Mouse (Mus musculus): Measurements from ENCODE around the gene Prrt2. TPM values are rescaled to one million over a fixed set of nuclear protein-coding genes. Genes with fewer than 3 reads are reported as not detected.

The Prrt2 gene
- polyA plus RNA-seq, 1 experiment from 2014 or later: 16.5 TPM

GRCm38 (mm10) chr7:126983113-126983512 lies 37.9 kb downstream of the Prrt2 start:
- no peak overlapping the region for H3K4me3 ChIP-seq

GRCm38 (mm10) chr7:126982054-126982453 lies 39.0 kb downstream of the Prrt2 start:
- 88% methylated on average over 4 of the region's 4 CpGs for WGBS
- no peak overlapping the region for H3K27ac ChIP-seq

More at GRCm38 (mm10) chr7:126983113-126983512, 37.9 kb downstream of the Prrt2 start:
- WGBS: 74% methylated on average over 7 of the region's 7 CpGs
- Histone ChIP-seq H3K9ac (no peak overlapping the region), H3K27ac (no peak overlapping the region), H3K36me3 (peaks cover 34% of the 10 kb centered on the region), H3K4me1 (peaks cover 7% of the 10 kb centered on the region), H3K9me3 (no peaks in the 10 kb centered on the region), H3K4me2 (no peak overlapping the region), H3K27me3 (no peaks in the 10 kb centered on the region)
- no peak for ATAC-seq (ENCODE audit: insufficient number of reproducible peaks, low FRiP score, low TSS enrichment, low read depth)

GRCm38 (mm10) chr7:126981601-126982000 lies 39.4 kb downstream of the Prrt2 start:
- ATAC-seq (ENCODE audit: insufficient number of reproducible peaks, low FRiP score, low TSS enrichment, low read depth): no peak
- Histone ChIP-seq H3K27me3 (no peaks in the 10 kb centered on the region), H3K27ac (no peak overlapping the region), H3K9me3 (no peaks in the 10 kb centered on the region), H3K9ac (no peak overlapping the region), H3K4me2 (no peak overlapping the region), H3K36me3 (peaks cover 37% of the 10 kb centered on the region), H3K4me1 (peaks cover 19% of the 10 kb centered on the region), H3K4me3 (no peak overlapping the region)
- 88% methylated on average over 2 of the region's 2 CpGs for WGBS

More at GRCm38 (mm10) chr7:126982054-126982453, 39.0 kb downstream of the Prrt2 start:
- no peak overlapping the region for H3K4me2 ChIP-seq
- H3K4me1 ChIP-seq: peaks cover 15% of the 10 kb centered on the region
- H3K9me3 ChIP-seq: no peaks in the 10 kb centered on the region
- peaks cover 37% of the 10 kb centered on the region for H3K36me3 ChIP-seq
- H3K4me3 ChIP-seq: no peak overlapping the region
- no peak for ATAC-seq (ENCODE audit: insufficient number of reproducible peaks, low FRiP score, low TSS enrichment, low read depth)
- H3K27me3 ChIP-seq: no peaks in the 10 kb centered on the region
- H3K9ac ChIP-seq: no peak overlapping the region

GRCm38 (mm10) chr7:126978841-126979240 lies 42.2 kb downstream of the Prrt2 start:
- no peak overlapping the region for H3K27ac ChIP-seq
- H3K9me3 ChIP-seq: no peaks in the 10 kb centered on the region
- no peaks in the 10 kb centered on the region for H3K27me3 ChIP-seq
- no peak overlapping the region for H3K4me3 ChIP-seq
- WGBS: 85% methylated on average over 6 of the region's 6 CpGs
- H3K4me1 ChIP-seq: peaks cover 19% of the 10 kb centered on the region
- peaks cover 37% of the 10 kb centered on the region for H3K36me3 ChIP-seq
- H3K4me2 ChIP-seq: no peak overlapping the region
- H3K9ac ChIP-seq: no peak overlapping the region
- ATAC-seq (ENCODE audit: insufficient number of reproducible peaks, low FRiP score, low TSS enrichment, low read depth): no peak

- WGBS: 25% methylated on average over 14 of the region's 14 CpGs
- Histone ChIP-seq H3K27me3 (no peaks in the 10 kb centered on the region), H3K4me3 (peak overlapping the region; percentile 94), H3K4me2 (peak overlapping the region; percentile 84), H3K9ac (peak overlapping the region; percentile 92), H3K36me3 (peaks cover 37% of the 10 kb centered on the region), H3K9me3 (no peaks in the 10 kb centered on the region), H3K27ac (peak overlapping the region; percentile 93), H3K4me1 (peaks cover 19% of the 10 kb centered on the region)
- no peak for ATAC-seq (ENCODE audit: insufficient number of reproducible peaks, low FRiP score, low TSS enrichment, low read depth)
These were observed 44.0 kb downstream of the Prrt2 start for GRCm38 (mm10) chr7:126976878-126977459.

- H3K4me3 ChIP-seq: peak within 1 kb of the TSS; percentile 94
- H3K36me3 ChIP-seq: peaks cover 32% of the 10 kb centered on the region
- peak within 1 kb of the TSS; percentile 93 for H3K27ac ChIP-seq
- under 1% methylated on average over 53 of the region's 55 CpGs for whole genome bisulfite sequencing
- no peaks in the 10 kb centered on the region for H3K9me3 ChIP-seq
- peak within 1 kb of the TSS; percentile 84 for H3K4me2 ChIP-seq
- peaks cover 19% of the 10 kb centered on the region for H3K4me1 ChIP-seq
- peak within 1 kb of the TSS; percentile 92 for H3K9ac ChIP-seq
- peak; percentile 92 for ATAC-seq (ENCODE audit: insufficient number of reproducible peaks, low FRiP score, low TSS enrichment, low read depth)
- no peaks in the 10 kb centered on the region for H3K27me3 ChIP-seq
These were observed 44.8 kb downstream of the Prrt2 start, which contains the start of gene Cdiptos for GRCm38 (mm10) chr7:126975950-126976866. Gene Cdiptos (minus strand): TSS chr7:126976098.

- Histone ChIP-seq H3K4me1 (peaks cover 19% of the 10 kb centered on the region), H3K4me3 (peak within 1 kb of the TSS; percentile 94), H3K9me3 (no peaks in the 10 kb centered on the region), H3K9ac (peak within 1 kb of the TSS; percentile 92), H3K36me3 (peaks cover 27% of the 10 kb centered on the region), H3K27ac (peak within 1 kb of the TSS; percentile 93), H3K4me2 (peak within 1 kb of the TSS; percentile 84), H3K27me3 (no peaks in the 10 kb centered on the region)
- WGBS: 8% methylated on average over 1 of the region's 1 CpGs
- no peak for ATAC-seq (ENCODE audit: insufficient number of reproducible peaks, low FRiP score, low TSS enrichment, low read depth)
These were observed 45.3 kb downstream of the Prrt2 start, which contains the start of gene Cdipt for GRCm38 (mm10) chr7:126975893-126975949. Gene Cdipt (plus strand): TSS chr7:126975914.

GRCm38 (mm10) chr7:126975493-126975892 lies 45.5 kb downstream of the Prrt2 start:
- WGBS: 7% methylated on average over 8 of the region's 8 CpGs
- no peak overlapping the region for H3K9ac ChIP-seq
- peaks cover 19% of the 10 kb centered on the region for H3K4me1 ChIP-seq
- H3K27me3 ChIP-seq: no peaks in the 10 kb centered on the region
- peak overlapping the region; percentile 93; the same call in 1 of the 2 replicates for H3K27ac ChIP-seq
- H3K9me3 ChIP-seq: no peaks in the 10 kb centered on the region
- H3K36me3 ChIP-seq: peaks cover 26% of the 10 kb centered on the region
- H3K4me3 ChIP-seq: peak overlapping the region; percentile 94
- no peak; the same call in 1 of the 2 replicates for ATAC-seq (ENCODE audit: insufficient number of reproducible peaks, low FRiP score, low TSS enrichment, low read depth)
- peak overlapping the region; percentile 84 for H3K4me2 ChIP-seq

Small RNA genes lying within 50 kb of the gene (microRNA-seq; reads per million reads assigned to microRNA genes)
- not detected for gene Gm44343

Other genes starting within 250 kb of the Prrt2 start
- 117 and 122 TPM in 2 replicates for gene Ypel3, start 244.3 kb downstream of the Prrt2 start, polyA plus RNA-seq (2015; fragmentation: Nextera tagmentation; extraction: Ambion mirVana)
- gene Tbx6, start 239.7 kb downstream of the Prrt2 start, polyA plus RNA-seq (2015; fragmentation: Nextera tagmentation; extraction: Ambion mirVana): 0.37 and 0.46 TPM in 2 replicates
- gene Ppp4c, start 228.7 kb downstream of the Prrt2 start, polyA plus RNA-seq (2015; fragmentation: Nextera tagmentation; extraction: Ambion mirVana): 212 and 227 TPM in 2 replicates
- 0.22 and 0.56 TPM in 2 replicates for gene Fam57b, start 223.5 kb downstream of the Prrt2 start, polyA plus RNA-seq (2015; fragmentation: Nextera tagmentation; extraction: Ambion mirVana)
- not detected in 2 replicates for gene 4930451I11Rik, start 189.6 kb downstream of the Prrt2 start, polyA plus RNA-seq (2015; fragmentation: Nextera tagmentation; extraction: Ambion mirVana)
- 0.57 and 0.82 TPM in 2 replicates for gene Doc2a, start 173.8 kb downstream of the Prrt2 start, polyA plus RNA-seq (2015; fragmentation: Nextera tagmentation; extraction: Ambion mirVana)
- 26.7 and 30.1 TPM in 2 replicates for gene Hirip3, start 159.2 kb downstream of the Prrt2 start, polyA plus RNA-seq (2015; fragmentation: Nextera tagmentation; extraction: Ambion mirVana)
- 80.7 and 82.1 TPM in 2 replicates for gene Ino80e, start 158.8 kb downstream of the Prrt2 start, polyA plus RNA-seq (2015; fragmentation: Nextera tagmentation; extraction: Ambion mirVana)
- gene Taok2, start 136.5 kb downstream of the Prrt2 start, polyA plus RNA-seq (2015; fragmentation: Nextera tagmentation; extraction: Ambion mirVana): 40.9 and 46.3 TPM in 2 replicates
- 31.3 and 35.1 TPM in 2 replicates for gene Tmem219, start 98.3 kb downstream of the Prrt2 start, polyA plus RNA-seq (2015; fragmentation: Nextera tagmentation; extraction: Ambion mirVana)
- gene Kctd13, start 92.3 kb downstream of the Prrt2 start, polyA plus RNA-seq (2015; fragmentation: Nextera tagmentation; extraction: Ambion mirVana): 13.5 and 15.3 TPM in 2 replicates
- 0.10 TPM in 1 of 2 replicates, not detected in the other for gene Asphd1, start 71.6 kb downstream of the Prrt2 start, polyA plus RNA-seq (2015; fragmentation: Nextera tagmentation; extraction: Ambion mirVana)
- gene Sez6l2, start 70.6 kb downstream of the Prrt2 start, polyA plus RNA-seq (2015; fragmentation: Nextera tagmentation; extraction: Ambion mirVana): 0.46 and 0.50 TPM in 2 replicates
- gene Cdipt, start 45.3 kb downstream of the Prrt2 start, polyA plus RNA-seq (2015; fragmentation: Nextera tagmentation; extraction: Ambion mirVana): 105 and 119 TPM in 2 replicates
- 1.5 and 1.6 TPM in 2 replicates for gene Cdiptos, start 45.1 kb downstream of the Prrt2 start, polyA plus RNA-seq (2015; fragmentation: Nextera tagmentation; extraction: Ambion mirVana)
- 13.1 and 17.0 TPM in 2 replicates for gene Mvp, start 6.6 kb downstream of the Prrt2 start, polyA plus RNA-seq (2015; fragmentation: Nextera tagmentation; extraction: Ambion mirVana)
- gene Pagr1b, start 4.7 kb downstream of the Prrt2 start, polyA plus RNA-seq (2015; fragmentation: Nextera tagmentation; extraction: Ambion mirVana): 0.63 and 1.8 TPM in 2 replicates
- gene Pagr1a, start 3.9 kb downstream of the Prrt2 start, polyA plus RNA-seq (2015; fragmentation: Nextera tagmentation; extraction: Ambion mirVana): 46.7 and 85.6 TPM in 2 replicates
- gene Gm42742, start 114 bp downstream of the Prrt2 start, polyA plus RNA-seq (2015; fragmentation: Nextera tagmentation; extraction: Ambion mirVana): 28.9 and 58.2 TPM in 2 replicates
- 49.8 and 54.8 TPM in 2 replicates for gene Maz, start 5.8 kb upstream of the Prrt2 start, polyA plus RNA-seq (2015; fragmentation: Nextera tagmentation; extraction: Ambion mirVana)
- gene Kif22, start 21.3 kb upstream of the Prrt2 start, polyA plus RNA-seq (2015; fragmentation: Nextera tagmentation; extraction: Ambion mirVana): 90.7 and 96.9 TPM in 2 replicates
- not detected in 2 replicates for gene Zg16, start 66.1 kb upstream of the Prrt2 start, polyA plus RNA-seq (2015; fragmentation: Nextera tagmentation; extraction: Ambion mirVana)
- 5.3 and 6.1 TPM in 2 replicates for gene AI467606, start 70.1 kb upstream of the Prrt2 start, polyA plus RNA-seq (2015; fragmentation: Nextera tagmentation; extraction: Ambion mirVana)
- gene Qprt, start 101.0 kb upstream of the Prrt2 start, polyA plus RNA-seq (2015; fragmentation: Nextera tagmentation; extraction: Ambion mirVana): 4.1 and 6.3 TPM in 2 replicates
- 0.81 and 0.84 TPM in 2 replicates for gene Spn, start 116.6 kb upstream of the Prrt2 start, polyA plus RNA-seq (2015; fragmentation: Nextera tagmentation; extraction: Ambion mirVana)
- gene Cd2bp2, start 174.8 kb upstream of the Prrt2 start, polyA plus RNA-seq (2015; fragmentation: Nextera tagmentation; extraction: Ambion mirVana): 53.6 and 55.1 TPM in 2 replicates
- gene Tbc1d10b, start 187.3 kb upstream of the Prrt2 start, polyA plus RNA-seq (2015; fragmentation: Nextera tagmentation; extraction: Ambion mirVana): 24.6 and 25.5 TPM in 2 replicates
- gene Mylpf, start 187.7 kb upstream of the Prrt2 start, polyA plus RNA-seq (2015; fragmentation: Nextera tagmentation; extraction: Ambion mirVana): 422 and 1,232 TPM in 2 replicates
- gene Zfp553, start 211.8 kb upstream of the Prrt2 start, polyA plus RNA-seq (2015; fragmentation: Nextera tagmentation; extraction: Ambion mirVana): 37.3 and 38.4 TPM in 2 replicates
- gene Sept1, start 211.9 kb upstream of the Prrt2 start, polyA plus RNA-seq (2015; fragmentation: Nextera tagmentation; extraction: Ambion mirVana): 19.6 and 22.7 TPM in 2 replicates
- 69.7 and 71.7 TPM in 2 replicates for gene Zfp771, start 223.1 kb upstream of the Prrt2 start, polyA plus RNA-seq (2015; fragmentation: Nextera tagmentation; extraction: Ambion mirVana)
- 127 and 138 TPM in 2 replicates for gene Dctpp1, start 239.5 kb upstream of the Prrt2 start, polyA plus RNA-seq (2015; fragmentation: Nextera tagmentation; extraction: Ambion mirVana)